Mouse (Mus musculus): ENCODE measurements around the gene Dcun1d2.

The Dcun1d2 gene

GRCm38 (mm10) chr8:13206290-13206689 lies 81.6 kb downstream of the Dcun1d2 start:
- DNase-seq (ENCODE audit: low spot score in 2 of 2): peak; percentile 16 to 36
